Mouse (Mus musculus): ENCODE measurements around the gene Slc2a1. TPM values are rescaled to one million over a fixed set of nuclear protein-coding genes. Genes with fewer than 3 reads are reported as not detected.

Slc2a1 gene
- 88.3 and 103 TPM in 2 replicates for polyA plus RNA-seq (2015; fragmentation: Nextera tagmentation; extraction: Ambion mirVana)

DNA sequence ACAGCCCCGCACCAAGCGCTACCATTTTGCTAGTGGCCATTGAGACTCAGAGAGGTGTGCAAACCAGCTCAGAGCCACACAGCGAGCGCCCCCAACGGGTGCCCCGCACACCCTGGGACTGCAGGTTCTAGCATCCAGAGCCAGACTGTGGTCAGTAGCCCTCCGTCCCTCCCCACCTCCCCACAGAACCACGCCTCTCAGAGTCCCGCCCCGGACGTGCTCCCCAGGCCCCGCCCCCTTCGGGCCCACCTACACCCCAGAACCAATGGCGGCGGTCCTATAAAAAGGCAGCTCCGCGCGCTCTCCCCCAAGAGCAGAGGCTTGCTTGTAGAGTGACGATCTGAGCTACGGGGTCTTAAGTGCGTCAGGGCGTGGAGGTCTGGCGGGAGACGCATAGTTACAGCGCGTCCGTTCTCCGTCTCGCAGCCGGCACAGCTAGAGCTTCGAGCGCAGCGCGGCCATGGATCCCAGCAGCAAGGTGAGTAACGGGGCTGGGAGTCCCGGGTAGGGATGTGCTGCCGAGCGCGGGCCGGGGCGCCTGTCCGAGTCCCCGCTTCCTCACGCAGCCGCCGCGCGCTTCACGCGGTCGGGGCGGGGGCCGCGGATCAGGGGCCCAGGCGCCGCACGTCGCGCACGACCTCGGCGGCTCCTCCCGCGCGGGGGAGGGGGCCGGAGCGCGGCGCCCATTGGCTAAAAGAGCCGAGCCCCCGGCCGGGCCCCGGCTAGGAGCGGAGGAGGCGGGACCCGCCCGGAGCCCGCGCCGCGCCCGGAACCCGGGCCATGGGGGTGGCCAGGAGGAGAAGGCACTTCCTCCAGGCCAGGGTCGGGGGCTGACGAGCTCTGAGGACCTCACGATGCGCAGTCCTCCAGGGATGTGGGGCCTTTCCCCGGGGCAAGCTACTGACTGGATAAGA is at the start of gene Slc2a1:
TSS of gene Slc2a1 (plus strand) at position 217 of the 914 bp plus-strand sequence.
- Histone ChIP-seq H3K9me3 (ENCODE audit: control insufficient read depth, low read length) (no peaks in the 10 kb centered on the region), H3K9ac (replicated peaks; ENCODE audit: low read depth, low read length) (peak within 1 kb of the TSS; percentile 84), H3K36me3 (ENCODE audit: control insufficient read depth, insufficient read depth) (no peaks in the 10 kb centered on the region), H3K27ac (ENCODE audit: low read length) (peak within 1 kb of the TSS; percentile 90), H3K27me3 (replicated peaks; ENCODE audit: control insufficient read depth, insufficient read depth, low read length) (no peaks in the 10 kb centered on the region), H3K4me3 (replicated peaks; ENCODE audit: low read length) (peak within 1 kb of the TSS; percentile 85), H3K4me2 (ENCODE audit: low read length) (peak within 1 kb of the TSS; percentile 83), H3K4me1 (replicated peaks; ENCODE audit: control insufficient read depth, insufficient read depth, low read length) (peaks cover 41% of the 10 kb centered on the region)
- under 1% methylated on average over 88 of the region's 88 CpGs for WGBS
- peak; percentile 93 for ATAC-seq

DNA sequence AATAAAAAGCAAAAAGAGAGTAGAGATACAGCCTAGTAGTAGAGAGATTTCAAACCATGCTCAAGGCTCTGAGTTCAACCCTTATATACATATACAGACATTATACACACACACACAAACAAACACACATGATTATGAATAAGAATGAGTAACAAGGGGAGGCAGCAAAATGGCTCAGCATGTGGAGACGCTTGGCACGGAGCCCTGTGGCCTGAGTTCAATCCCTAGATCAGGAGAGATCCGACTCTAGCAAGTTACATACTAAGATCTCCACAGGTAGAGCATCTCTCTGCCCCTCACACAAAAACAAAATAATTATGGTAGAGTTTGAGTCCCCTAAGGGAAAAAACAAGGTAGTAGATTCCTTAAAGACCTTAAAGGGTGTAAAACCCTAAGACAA is 41.7 kb upstream of the Slc2a1 start:
- ATAC-seq = no peak
- no peaks in the 10 kb centered on the region for H3K27me3 ChIP-seq (replicated peaks; ENCODE audit: control insufficient read depth, insufficient read depth, low read length)

DNA sequence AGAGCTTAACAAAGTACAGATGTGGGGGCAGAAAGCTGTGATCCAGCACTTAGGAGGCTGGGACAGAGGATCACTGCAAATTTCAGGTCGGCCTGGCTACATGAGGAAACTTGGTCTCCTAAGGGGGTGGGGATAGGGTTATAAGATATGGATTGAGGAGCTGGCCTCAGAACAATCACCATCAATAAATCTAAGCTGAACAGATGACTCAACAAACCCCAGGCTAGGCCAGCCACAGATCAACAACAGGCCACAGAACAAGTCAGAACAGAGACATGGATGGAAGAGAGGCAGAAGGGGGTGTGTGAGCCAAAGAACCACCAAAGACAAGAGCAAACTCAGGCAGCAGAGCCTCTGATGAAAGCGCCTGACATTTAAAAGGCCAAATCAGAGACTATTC is 41.3 kb upstream of the Slc2a1 start:
- WGBS = 73% methylated on average over 2 of the region's 2 CpGs
- H3K9me3 ChIP-seq (ENCODE audit: control insufficient read depth, low read length) = no peaks in the 10 kb centered on the region
- no peak overlapping the region for H3K4me3 ChIP-seq (replicated peaks; ENCODE audit: low read length)
- peaks cover 11% of the 10 kb centered on the region for H3K4me1 ChIP-seq (replicated peaks; ENCODE audit: control insufficient read depth, insufficient read depth, low read length)
- no peak overlapping the region for H3K4me2 ChIP-seq (ENCODE audit: low read length)
- no peak for ATAC-seq
- no peak overlapping the region for H3K27ac ChIP-seq (ENCODE audit: low read length)
- no peaks in the 10 kb centered on the region for H3K36me3 ChIP-seq (ENCODE audit: control insufficient read depth, insufficient read depth)
- H3K27me3 ChIP-seq (replicated peaks; ENCODE audit: control insufficient read depth, insufficient read depth, low read length) = peaks cover 2% of the 10 kb centered on the region; the same call in 1 of the 2 replicates
- H3K9ac ChIP-seq (replicated peaks; ENCODE audit: low read depth, low read length) = no peak overlapping the region

More for the DNA sequence above, 41.7 kb upstream of the Slc2a1 start:
- H3K9ac ChIP-seq (replicated peaks; ENCODE audit: low read depth, low read length) = no peak overlapping the region
- H3K9me3 ChIP-seq (ENCODE audit: control insufficient read depth, low read length) = no peaks in the 10 kb centered on the region
- WGBS = 69% methylated on average over 3 of the region's 3 CpGs
- H3K36me3 ChIP-seq (ENCODE audit: control insufficient read depth, insufficient read depth) = no peaks in the 10 kb centered on the region
- no peak overlapping the region for H3K4me3 ChIP-seq (replicated peaks; ENCODE audit: low read length)
- H3K4me2 ChIP-seq (ENCODE audit: low read length) = no peak overlapping the region
- H3K4me1 ChIP-seq (replicated peaks; ENCODE audit: control insufficient read depth, insufficient read depth, low read length) = peaks cover 10% of the 10 kb centered on the region
- H3K27ac ChIP-seq (ENCODE audit: low read length) = no peak overlapping the region

DNA sequence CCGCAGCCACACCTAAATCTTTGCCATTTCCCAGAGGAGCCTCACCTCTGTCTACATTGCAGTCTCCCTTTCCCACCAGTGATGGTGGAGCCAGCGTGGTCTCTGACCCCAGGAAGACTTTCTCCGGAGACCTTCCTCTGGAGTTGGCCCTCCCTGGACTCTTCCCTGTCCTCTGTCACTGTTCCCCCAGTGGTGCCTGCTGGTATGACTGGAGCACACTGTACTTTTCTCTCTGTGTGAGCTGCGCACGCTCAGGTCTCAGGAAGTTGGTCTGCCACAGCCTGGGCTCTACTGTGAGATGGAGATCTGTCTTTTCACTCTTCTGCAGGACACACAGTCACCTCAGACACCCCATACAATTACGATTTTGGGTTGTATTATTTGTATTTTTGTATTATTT is 39.6 kb upstream of the Slc2a1 start:
- 78% methylated on average over 6 of the region's 6 CpGs for WGBS

DNA sequence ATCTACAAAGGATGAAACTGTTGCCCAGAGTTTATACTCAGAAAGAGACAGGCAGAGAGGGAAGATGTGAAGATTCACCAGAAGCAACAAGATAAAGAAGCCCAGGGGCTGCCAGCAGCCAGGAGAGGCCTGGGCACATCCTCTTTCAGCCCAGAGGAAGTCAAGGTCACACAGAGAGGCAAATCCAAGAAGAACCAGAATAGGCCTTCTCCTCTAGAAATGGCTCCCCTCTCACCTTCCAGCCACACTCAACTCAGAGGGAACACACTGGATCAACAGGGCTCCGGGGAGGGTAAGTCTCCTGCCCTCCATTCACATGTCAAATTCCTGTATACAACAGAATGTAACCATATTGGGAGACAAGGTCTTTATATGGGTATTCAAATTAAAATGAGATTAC is 38.3 kb upstream of the Slc2a1 start:
- no peak for ATAC-seq
- Histone ChIP-seq H3K4me3 (replicated peaks; ENCODE audit: low read length) (no peak overlapping the region), H3K27me3 (replicated peaks; ENCODE audit: control insufficient read depth, insufficient read depth, low read length) (peaks cover 6% of the 10 kb centered on the region; the same call in 1 of the 2 replicates), H3K4me2 (ENCODE audit: low read length) (no peak overlapping the region), H3K9ac (replicated peaks; ENCODE audit: low read depth, low read length) (no peak overlapping the region), H3K36me3 (ENCODE audit: control insufficient read depth, insufficient read depth) (no peaks in the 10 kb centered on the region), H3K9me3 (ENCODE audit: control insufficient read depth, low read length) (no peaks in the 10 kb centered on the region), H3K4me1 (replicated peaks; ENCODE audit: control insufficient read depth, insufficient read depth, low read length) (peaks cover 17% of the 10 kb centered on the region), H3K27ac (ENCODE audit: low read length) (no peak overlapping the region)
- 41% methylated on average over 1 of the region's 1 CpGs for WGBS

More for the DNA sequence above, 39.6 kb upstream of the Slc2a1 start:
- no peaks in the 10 kb centered on the region for H3K9me3 ChIP-seq (ENCODE audit: control insufficient read depth, low read length)
- H3K27ac ChIP-seq (ENCODE audit: low read length) = no peak overlapping the region
- no peak for ATAC-seq
- no peak overlapping the region for H3K9ac ChIP-seq (replicated peaks; ENCODE audit: low read depth, low read length)
- H3K4me2 ChIP-seq (ENCODE audit: low read length) = no peak overlapping the region
- H3K4me3 ChIP-seq (replicated peaks; ENCODE audit: low read length) = no peak overlapping the region
- no peaks in the 10 kb centered on the region for H3K36me3 ChIP-seq (ENCODE audit: control insufficient read depth, insufficient read depth)
- H3K4me1 ChIP-seq (replicated peaks; ENCODE audit: control insufficient read depth, insufficient read depth, low read length) = peaks cover 17% of the 10 kb centered on the region
- H3K27me3 ChIP-seq (replicated peaks; ENCODE audit: control insufficient read depth, insufficient read depth, low read length) = peaks cover 6% of the 10 kb centered on the region; the same call in 1 of the 2 replicates

DNA sequence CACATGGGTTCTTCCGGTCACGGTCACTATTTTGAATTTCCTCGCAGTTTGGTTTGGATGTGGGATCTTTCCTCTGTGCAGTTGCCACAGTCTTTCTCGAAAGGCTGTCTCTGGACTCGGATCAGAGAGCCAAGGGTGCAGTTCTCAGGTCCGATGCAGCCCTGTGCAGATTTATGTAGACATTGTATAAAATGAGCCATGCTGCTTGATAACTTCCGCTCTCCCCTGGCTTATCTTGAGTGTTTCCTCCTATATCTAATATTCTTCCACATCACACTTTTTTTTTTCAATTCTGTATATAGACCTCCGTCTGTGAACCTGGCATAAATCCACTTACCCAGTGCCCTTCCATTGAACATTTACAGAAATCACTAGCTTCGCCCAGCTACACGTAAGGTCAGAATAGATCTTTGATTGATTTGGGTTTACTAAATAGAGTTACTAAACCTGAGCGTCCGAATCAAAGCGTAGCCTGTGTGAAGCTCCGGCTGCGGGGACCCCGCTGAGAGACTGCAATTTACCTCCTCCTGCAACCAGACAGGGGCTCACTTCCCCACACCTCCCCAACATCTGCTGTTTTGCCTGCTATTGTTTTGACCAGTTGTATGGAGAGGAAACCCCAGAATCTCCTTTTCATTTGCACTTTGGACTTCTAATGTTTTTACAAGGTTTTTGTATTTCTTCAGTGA is 37.4 kb upstream of the Slc2a1 start:
- ATAC-seq = no peak
- 18% methylated on average over 16 of the region's 16 CpGs for WGBS
- no peaks in the 10 kb centered on the region for H3K36me3 ChIP-seq (ENCODE audit: control insufficient read depth, insufficient read depth)

DNA sequence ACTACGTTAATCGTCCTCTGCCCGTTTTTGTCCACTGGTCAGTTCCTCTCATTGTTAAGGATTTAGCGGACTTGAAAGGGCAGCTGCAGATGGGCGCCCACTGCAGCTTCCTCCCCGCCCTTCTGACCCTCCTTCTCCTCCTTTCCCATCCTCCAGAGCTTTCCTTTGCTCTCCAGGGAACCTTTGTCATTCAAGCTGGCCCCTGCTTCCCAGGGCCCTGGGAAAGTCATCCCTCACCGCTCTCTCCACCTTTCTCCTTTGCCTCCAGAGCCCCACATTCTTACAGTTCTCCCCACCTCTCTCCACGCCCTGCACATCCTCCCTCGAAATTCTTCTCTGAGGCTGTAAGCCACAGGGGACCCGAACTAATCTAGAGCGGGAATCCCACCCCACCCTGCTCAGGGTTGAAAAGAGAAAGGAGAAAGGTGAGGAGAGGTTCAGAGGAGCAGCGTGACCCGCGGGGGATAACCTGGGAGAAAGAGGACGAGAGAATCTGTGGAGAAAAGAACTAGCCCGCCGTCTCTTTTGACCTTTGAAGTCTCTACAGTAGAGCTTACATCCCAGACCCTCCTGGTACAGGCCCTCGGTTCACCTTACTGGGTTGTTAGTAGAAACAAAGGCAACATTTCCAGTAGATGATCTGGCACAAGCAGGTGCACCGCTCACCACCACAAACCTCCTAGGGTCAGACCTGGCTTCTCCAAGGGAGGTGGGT is 36.7 kb upstream of the Slc2a1 start:
- ATAC-seq = no peak
- 12% methylated on average over 19 of the region's 19 CpGs for WGBS
- H3K4me2 ChIP-seq (ENCODE audit: low read length) = no peak overlapping the region
- no peaks in the 10 kb centered on the region for H3K36me3 ChIP-seq (ENCODE audit: control insufficient read depth, insufficient read depth)
- no peak overlapping the region for H3K27ac ChIP-seq (ENCODE audit: low read length)
- peaks cover 6% of the 10 kb centered on the region; the same call in 1 of the 2 replicates for H3K27me3 ChIP-seq (replicated peaks; ENCODE audit: control insufficient read depth, insufficient read depth, low read length)
- no peak overlapping the region for H3K4me3 ChIP-seq (replicated peaks; ENCODE audit: low read length)
- peaks cover 17% of the 10 kb centered on the region for H3K4me1 ChIP-seq (replicated peaks; ENCODE audit: control insufficient read depth, insufficient read depth, low read length)
- no peaks in the 10 kb centered on the region for H3K9me3 ChIP-seq (ENCODE audit: control insufficient read depth, low read length)
- H3K9ac ChIP-seq (replicated peaks; ENCODE audit: low read depth, low read length) = no peak overlapping the region

More for the DNA sequence above, 37.4 kb upstream of the Slc2a1 start:
- H3K4me1 ChIP-seq (replicated peaks; ENCODE audit: control insufficient read depth, insufficient read depth, low read length) = peaks cover 17% of the 10 kb centered on the region
- no peaks in the 10 kb centered on the region for H3K9me3 ChIP-seq (ENCODE audit: control insufficient read depth, low read length)
- H3K27ac ChIP-seq (ENCODE audit: low read length) = no peak overlapping the region
- no peak overlapping the region for H3K4me3 ChIP-seq (replicated peaks; ENCODE audit: low read length)
- H3K9ac ChIP-seq (replicated peaks; ENCODE audit: low read depth, low read length) = no peak overlapping the region
- H3K27me3 ChIP-seq (replicated peaks; ENCODE audit: control insufficient read depth, insufficient read depth, low read length) = peaks cover 6% of the 10 kb centered on the region; the same call in 1 of the 2 replicates
- peak overlapping the region; percentile 19 for H3K4me2 ChIP-seq (ENCODE audit: low read length)

DNA sequence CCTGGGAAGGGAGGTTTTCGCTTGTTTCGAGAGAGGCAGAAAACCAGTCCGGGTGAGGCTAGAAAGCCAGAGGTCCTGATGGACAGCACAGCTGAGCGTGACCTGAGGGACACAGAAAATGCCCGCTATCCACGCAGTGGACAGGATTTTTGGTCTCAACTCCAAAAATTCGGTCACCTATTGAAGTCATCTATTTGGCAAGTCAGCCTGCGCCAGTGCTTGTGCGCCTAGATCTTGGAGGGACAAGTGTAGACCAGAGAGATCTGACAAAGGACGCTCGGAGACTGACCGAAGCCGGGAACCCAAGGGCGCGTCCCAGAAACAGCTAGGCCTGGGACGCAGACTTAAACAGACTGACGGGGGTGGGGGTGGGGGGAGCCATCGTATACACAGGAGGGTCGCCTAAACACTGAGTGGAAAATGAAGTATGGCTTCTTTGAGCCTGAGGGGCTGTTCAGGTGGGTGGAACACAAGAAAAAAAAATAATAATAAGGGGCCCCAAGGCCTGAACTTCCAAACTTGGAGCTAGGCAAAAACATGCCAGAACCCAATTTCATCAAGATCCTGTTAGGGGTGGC is 36.1 kb upstream of the Slc2a1 start:
- H3K4me3 ChIP-seq (replicated peaks; ENCODE audit: low read length) = peak overlapping the region; percentile 30
- H3K9me3 ChIP-seq (ENCODE audit: control insufficient read depth, low read length) = no peaks in the 10 kb centered on the region
- no peaks in the 10 kb centered on the region for H3K36me3 ChIP-seq (ENCODE audit: control insufficient read depth, insufficient read depth)
- WGBS = 22% methylated on average over 19 of the region's 19 CpGs
- peaks cover 18% of the 10 kb centered on the region for H3K4me1 ChIP-seq (replicated peaks; ENCODE audit: control insufficient read depth, insufficient read depth, low read length)
- H3K27ac ChIP-seq (ENCODE audit: low read length) = no peak overlapping the region
- peaks cover 6% of the 10 kb centered on the region; the same call in 1 of the 2 replicates for H3K27me3 ChIP-seq (replicated peaks; ENCODE audit: control insufficient read depth, insufficient read depth, low read length)
- peak overlapping the region; percentile 43 for H3K9ac ChIP-seq (replicated peaks; ENCODE audit: low read depth, low read length)
- peak; percentile 13; the same call in 1 of the 2 replicates for ATAC-seq
- peak overlapping the region; percentile 50 for H3K4me2 ChIP-seq (ENCODE audit: low read length)
